Mouse (Mus musculus): Measurements from ENCODE around the gene C130050O18Rik. TPM values are rescaled to one million over a fixed set of nuclear protein-coding genes. Genes with fewer than 3 reads are reported as not detected.

C130050O18Rik gene
- 0.13 and 0.20 TPM in 2 replicates for polyA plus RNA-seq (2015; fragmentation: Nextera tagmentation; extraction: Ambion mirVana)

- Histone ChIP-seq H3K4me2 (replicated peaks) (no peak within 1 kb of the TSS), H3K9ac (replicated peaks) (no peak within 1 kb of the TSS), H3K4me3 (no peak within 1 kb of the TSS), H3K36me3 (no peaks in the 10 kb centered on the region), H3K9me3 (no peaks in the 10 kb centered on the region), H3K4me1 (no peaks in the 10 kb centered on the region), H3K27ac (replicated peaks) (no peak within 1 kb of the TSS), H3K27me3 (no peaks in the 10 kb centered on the region)
- no peak for ATAC-seq (replicated peaks)
- WGBS, result 84% methylated on average over 6 of the region's 6 CpGs
Observed at GRCm38 (mm10) chr5:139404801-139405401, at the start of gene C130050O18Rik. Gene C130050O18Rik (plus strand): TSS chr5:139405280.

DNA sequence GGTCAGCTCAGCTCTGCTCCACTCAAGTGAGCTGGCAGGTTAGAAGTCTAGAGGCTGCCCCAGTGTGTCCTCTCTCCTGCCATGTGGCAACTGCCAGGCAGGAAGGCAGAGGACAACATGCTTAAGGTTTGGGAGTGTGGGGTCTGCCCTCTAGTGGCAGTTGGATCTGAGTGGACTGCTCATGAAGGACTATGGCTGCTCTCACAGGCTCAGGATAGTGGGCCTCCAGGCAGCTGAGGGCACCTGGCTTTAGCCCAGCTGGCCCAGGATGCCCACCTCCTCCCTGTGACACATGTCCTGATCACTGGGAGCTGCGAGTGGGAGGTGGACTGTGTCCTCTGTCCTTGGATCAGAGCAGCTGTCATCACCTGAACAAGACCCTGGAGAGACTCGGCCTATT, 46.4 kb upstream of the C130050O18Rik start:
- no peak for ATAC-seq (replicated peaks)
- Histone ChIP-seq H3K27me3 (no peaks in the 10 kb centered on the region), H3K4me3 (no peak overlapping the region), H3K9ac (replicated peaks) (no peak overlapping the region), H3K4me2 (replicated peaks) (no peak overlapping the region), H3K4me1 (no peaks in the 10 kb centered on the region), H3K27ac (replicated peaks) (no peak overlapping the region), H3K36me3 (no peaks in the 10 kb centered on the region), H3K9me3 (no peaks in the 10 kb centered on the region)
- 79% methylated on average over 2 of the region's 2 CpGs for WGBS

- H3K4me2 ChIP-seq (replicated peaks), result no peak overlapping the region
- H3K4me3 ChIP-seq, result no peak overlapping the region
- no peaks in the 10 kb centered on the region for H3K36me3 ChIP-seq
- H3K4me1 ChIP-seq, result peaks cover under 1% of the 10 kb centered on the region
- 90% methylated on average over 5 of the region's 5 CpGs for WGBS
- no peak overlapping the region for H3K9ac ChIP-seq (replicated peaks)
- H3K9me3 ChIP-seq, result no peaks in the 10 kb centered on the region
- no peak overlapping the region for H3K27ac ChIP-seq (replicated peaks)
- no peaks in the 10 kb centered on the region for H3K27me3 ChIP-seq
- no peak for ATAC-seq (replicated peaks)
Observed at GRCm38 (mm10) chr5:139359244-139359643, 45.8 kb upstream of the C130050O18Rik start.

DNA sequence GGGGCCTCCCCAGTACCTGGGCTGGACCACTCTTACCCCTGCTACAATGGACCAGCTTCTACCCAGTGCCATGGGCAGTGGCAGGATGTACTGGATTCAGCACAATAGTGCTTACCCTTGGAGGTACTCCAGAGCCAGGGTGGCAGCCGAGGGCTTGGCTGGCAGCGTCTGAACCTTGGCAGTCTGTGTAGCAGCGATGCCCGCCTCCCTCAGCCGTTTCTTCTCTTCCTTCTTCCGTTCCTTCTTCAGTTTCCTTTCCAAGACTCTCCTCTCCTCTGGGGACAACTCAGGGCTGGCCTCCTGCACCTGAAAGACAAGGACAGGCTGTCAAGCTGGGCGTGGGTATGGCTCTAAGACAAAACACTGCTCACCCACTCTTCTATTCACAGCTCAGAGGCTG, 41.2 kb upstream of the C130050O18Rik start:
- ATAC-seq (replicated peaks), result no peak
- peaks cover 12% of the 10 kb centered on the region for H3K4me1 ChIP-seq
- H3K4me2 ChIP-seq (replicated peaks), result no peak overlapping the region
- H3K27me3 ChIP-seq, result no peaks in the 10 kb centered on the region
- 68% methylated on average over 7 of the region's 7 CpGs for WGBS
- H3K9ac ChIP-seq (replicated peaks), result no peak overlapping the region
- H3K9me3 ChIP-seq, result no peaks in the 10 kb centered on the region
- no peak overlapping the region for H3K27ac ChIP-seq (replicated peaks)
- H3K36me3 ChIP-seq, result no peaks in the 10 kb centered on the region
- no peak overlapping the region for H3K4me3 ChIP-seq

GRCm38 (mm10) chr5:139364260-139364910, 40.7 kb upstream of the C130050O18Rik start:
- Histone ChIP-seq H3K27ac (replicated peaks) (no peak overlapping the region), H3K9me3 (no peaks in the 10 kb centered on the region), H3K4me1 (peaks cover 12% of the 10 kb centered on the region), H3K4me2 (replicated peaks) (no peak overlapping the region), H3K36me3 (no peaks in the 10 kb centered on the region), H3K27me3 (no peaks in the 10 kb centered on the region), H3K4me3 (no peak overlapping the region), H3K9ac (replicated peaks) (no peak overlapping the region)
- WGBS, result 36% methylated on average over 12 of the region's 12 CpGs
- peak; percentile 71; the same call in 1 of the 2 replicates for ATAC-seq (replicated peaks)

GRCm38 (mm10) chr5:139364911-139365571, 40.0 kb upstream of the C130050O18Rik start:
- peaks cover 12% of the 10 kb centered on the region for H3K4me1 ChIP-seq
- no peak overlapping the region for H3K4me3 ChIP-seq
- H3K9ac ChIP-seq (replicated peaks), result no peak overlapping the region
- H3K36me3 ChIP-seq, result no peaks in the 10 kb centered on the region
- 33% methylated on average over 5 of the region's 5 CpGs for WGBS
- H3K9me3 ChIP-seq, result no peaks in the 10 kb centered on the region
- H3K4me2 ChIP-seq (replicated peaks), result no peak overlapping the region
- ATAC-seq (replicated peaks), result peak; percentile 32; the same call in 1 of the 2 replicates
- no peaks in the 10 kb centered on the region for H3K27me3 ChIP-seq
- no peak overlapping the region for H3K27ac ChIP-seq (replicated peaks)

DNA sequence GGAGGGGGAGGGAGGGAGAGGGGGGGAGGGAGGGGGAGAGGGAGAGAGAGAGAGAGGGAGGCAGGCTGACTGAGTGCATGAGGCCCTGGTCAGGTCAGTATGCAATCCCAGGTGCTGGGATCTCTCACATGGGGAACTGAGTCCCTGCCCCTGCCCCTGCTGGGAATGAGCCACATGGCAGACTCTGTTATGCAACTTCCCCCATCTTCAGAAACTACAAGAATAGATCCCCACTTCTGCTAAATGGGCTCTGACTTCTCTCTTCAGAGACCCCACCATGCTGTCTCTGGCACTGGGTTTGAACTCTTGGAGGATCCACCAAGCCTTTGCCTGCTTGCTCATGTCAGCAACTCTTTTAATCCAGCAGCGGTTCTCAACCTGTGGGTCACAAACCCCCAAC, 39.3 kb upstream of the C130050O18Rik start:
- no peak overlapping the region for H3K4me3 ChIP-seq
- no peak overlapping the region for H3K9ac ChIP-seq (replicated peaks)
- H3K4me2 ChIP-seq (replicated peaks), result no peak overlapping the region
- no peaks in the 10 kb centered on the region for H3K27me3 ChIP-seq
- H3K4me1 ChIP-seq, result peaks cover 13% of the 10 kb centered on the region
- no peak overlapping the region for H3K27ac ChIP-seq (replicated peaks)
- H3K36me3 ChIP-seq, result no peaks in the 10 kb centered on the region
- H3K9me3 ChIP-seq, result no peaks in the 10 kb centered on the region
- no peak for ATAC-seq (replicated peaks)
- WGBS, result 86% methylated on average over 1 of the region's 1 CpGs

- 78% methylated on average over 11 of the region's 11 CpGs for WGBS
- H3K4me3 ChIP-seq, result no peak overlapping the region
- H3K27ac ChIP-seq (replicated peaks), result no peak overlapping the region
- H3K27me3 ChIP-seq, result no peaks in the 10 kb centered on the region
- H3K36me3 ChIP-seq, result no peaks in the 10 kb centered on the region
- H3K4me1 ChIP-seq, result peaks cover 19% of the 10 kb centered on the region
- no peak for ATAC-seq (replicated peaks)
- H3K9ac ChIP-seq (replicated peaks), result no peak overlapping the region
- H3K4me2 ChIP-seq (replicated peaks), result no peak overlapping the region
- no peaks in the 10 kb centered on the region for H3K9me3 ChIP-seq
Observed at GRCm38 (mm10) chr5:139366484-139366883, 38.6 kb upstream of the C130050O18Rik start.

DNA sequence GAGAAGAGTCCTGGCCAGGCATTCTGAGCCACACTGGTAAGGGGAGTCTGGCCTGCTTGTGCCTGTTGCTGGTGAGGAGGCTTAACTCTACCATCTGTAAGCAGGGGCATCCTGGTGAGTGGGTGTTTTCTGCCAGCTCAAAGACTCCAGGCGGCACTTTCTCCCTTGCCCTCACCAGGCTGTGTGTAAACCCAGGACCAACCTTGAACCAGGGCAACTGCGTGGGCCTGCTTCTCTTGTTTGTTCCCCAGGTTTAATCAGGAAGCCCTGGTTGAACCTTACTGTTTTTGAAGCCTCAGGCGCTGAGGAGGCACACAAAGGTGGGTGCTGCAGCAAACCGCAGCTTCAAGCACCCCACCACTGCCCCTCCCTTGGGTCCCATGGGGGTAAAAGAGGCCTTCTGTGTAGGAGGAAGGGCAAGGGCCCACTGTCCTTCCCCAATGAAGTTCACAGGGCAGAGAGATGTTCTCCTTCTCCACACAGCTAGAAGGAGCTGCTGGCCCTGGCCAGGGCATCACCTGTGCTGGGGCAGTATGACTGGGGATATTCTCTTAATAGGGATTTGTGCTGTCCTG, 37.1 kb upstream of the C130050O18Rik start:
- no peaks in the 10 kb centered on the region for H3K9me3 ChIP-seq
- no peak overlapping the region for H3K27ac ChIP-seq (replicated peaks)
- H3K36me3 ChIP-seq, result no peaks in the 10 kb centered on the region
- no peak for ATAC-seq (replicated peaks)
- no peak overlapping the region for H3K4me3 ChIP-seq
- no peaks in the 10 kb centered on the region for H3K27me3 ChIP-seq
- peaks cover 30% of the 10 kb centered on the region for H3K4me1 ChIP-seq
- H3K4me2 ChIP-seq (replicated peaks), result no peak overlapping the region
- WGBS, result 90% methylated on average over 4 of the region's 4 CpGs
- H3K9ac ChIP-seq (replicated peaks), result no peak overlapping the region

- Histone ChIP-seq H3K4me1 (peaks cover 30% of the 10 kb centered on the region), H3K27me3 (no peaks in the 10 kb centered on the region), H3K4me3 (no peak overlapping the region), H3K4me2 (replicated peaks) (no peak overlapping the region), H3K36me3 (no peaks in the 10 kb centered on the region), H3K9me3 (no peaks in the 10 kb centered on the region), H3K9ac (replicated peaks) (no peak overlapping the region), H3K27ac (replicated peaks) (no peak overlapping the region)
- 80% methylated on average over 11 of the region's 11 CpGs for WGBS
- ATAC-seq (replicated peaks), result no peak
Observed at GRCm38 (mm10) chr5:139368638-139369320, 36.3 kb upstream of the C130050O18Rik start.

DNA sequence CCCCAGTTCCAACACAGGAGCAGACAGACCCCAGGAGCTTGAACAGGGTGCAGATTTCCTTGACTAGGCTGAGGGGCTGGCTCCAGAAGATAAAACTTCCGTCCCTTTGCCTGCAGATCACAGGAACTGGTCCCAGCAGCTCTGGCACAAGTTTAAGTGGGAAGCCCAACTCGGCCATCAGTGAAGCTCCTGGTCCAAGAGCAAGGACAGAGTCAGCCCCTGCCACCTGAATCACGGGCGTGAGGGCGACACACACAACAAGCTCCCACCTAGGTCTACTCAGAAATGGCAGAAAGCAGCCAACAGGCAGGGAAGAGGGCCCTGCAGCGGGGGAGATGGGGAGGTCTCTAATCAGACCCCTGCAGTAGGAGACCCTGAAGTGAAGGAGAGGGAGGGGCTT, 34.7 kb upstream of the C130050O18Rik start:
- Histone ChIP-seq H3K4me3 (no peak overlapping the region), H3K27me3 (no peaks in the 10 kb centered on the region), H3K27ac (replicated peaks) (no peak overlapping the region), H3K9ac (replicated peaks) (no peak overlapping the region), H3K4me2 (replicated peaks) (no peak overlapping the region), H3K9me3 (no peaks in the 10 kb centered on the region), H3K36me3 (no peaks in the 10 kb centered on the region), H3K4me1 (peaks cover 18% of the 10 kb centered on the region)
- ATAC-seq (replicated peaks), result no peak
- 92% methylated on average over 6 of the region's 6 CpGs for WGBS

GRCm38 (mm10) chr5:139371118-139371517, 34.0 kb upstream of the C130050O18Rik start:
- 60% methylated on average over 5 of the region's 5 CpGs for WGBS
- Histone ChIP-seq H3K27ac (replicated peaks) (no peak overlapping the region), H3K4me3 (peak overlapping the region; percentile 65; the same call in 1 of the 2 replicates)

More at GRCm38 (mm10) chr5:139371118-139371517, 34.0 kb upstream of the C130050O18Rik start:
- no peaks in the 10 kb centered on the region for H3K27me3 ChIP-seq
- no peak for ATAC-seq (replicated peaks)
- no peak overlapping the region for H3K9ac ChIP-seq (replicated peaks)
- no peaks in the 10 kb centered on the region for H3K36me3 ChIP-seq
- H3K4me2 ChIP-seq (replicated peaks), result peak overlapping the region; percentile 79
- H3K4me1 ChIP-seq, result peaks cover 18% of the 10 kb centered on the region
- H3K9me3 ChIP-seq, result no peaks in the 10 kb centered on the region

Measured in forebrain, embryonic 15.5 days (tissue).